Mouse (Mus musculus) megakaryocyte, adult 5-6 weeks (primary cell): ENCODE results near the gene Ubfd1. TPM values are rescaled to one million over a fixed set of nuclear protein-coding genes. Genes with fewer than 3 reads are reported as not detected.

Source experiments
- ATAC-seq: 2 replicates; pipeline ENCODE4 v1.8.0; 2016; ENCODE audit warnings: mild to moderate bottlenecking, inconsistent platforms; ENCODE audit not compliant: poor library complexity, severe bottlenecking
- total RNA-seq, 2 experiments: library from RNA; stranded (forward) in 1 of 2; stranded (reverse) in 1 of 2; fragments of 153-499, 151-499 nt in 1 of 2; fragments of 221-1000, 200-1000 nt in 1 of 2; gene quantifications; 2 replicates each; pipeline versions ENCODE4 v1.2.3 to v1.2.4; 2015 to 2017

The Ubfd1 gene
- total RNA-seq (2015) (14.3 and 16.3 TPM in 2 replicates), total RNA-seq (2017) (14.4 and 15.0 TPM in 2 replicates)

DNA sequence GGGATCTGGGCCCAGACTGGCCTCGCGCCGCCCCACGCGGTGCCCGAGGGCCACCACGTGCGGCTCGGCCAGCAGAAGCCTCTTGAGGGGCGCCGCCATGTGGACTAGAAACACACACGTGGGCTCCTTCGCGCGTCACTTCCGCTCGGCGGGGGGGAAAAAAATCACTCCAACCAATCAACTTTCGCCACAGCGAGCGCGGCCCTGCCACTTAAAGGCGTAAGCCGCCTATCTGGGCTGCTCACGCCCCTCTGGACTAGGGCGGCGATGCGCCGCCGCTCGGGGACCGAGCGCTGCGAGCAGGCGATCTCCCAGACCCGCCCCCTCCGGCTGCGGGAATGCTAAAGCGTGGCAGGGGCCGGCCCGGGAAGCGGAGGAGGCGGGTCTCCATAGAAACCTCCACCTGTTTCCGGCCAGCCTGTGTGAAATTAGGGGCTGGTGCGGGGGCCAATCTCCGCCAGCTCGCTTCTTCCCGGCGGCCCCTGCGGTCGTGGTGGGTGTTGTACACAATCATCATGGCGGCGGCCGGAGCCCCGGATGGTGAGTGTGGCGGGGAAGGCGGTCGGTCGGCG, at the start of gene Ubfd1, which contains the start of gene Ears2:
TSS of gene Ubfd1 (plus strand) at position 231 of the 572 bp plus-strand sequence.
TSS of gene Ears2 (minus strand) at position 319 of the 572 bp plus-strand sequence.
- ATAC-seq, result peak; percentile 90

DNA sequence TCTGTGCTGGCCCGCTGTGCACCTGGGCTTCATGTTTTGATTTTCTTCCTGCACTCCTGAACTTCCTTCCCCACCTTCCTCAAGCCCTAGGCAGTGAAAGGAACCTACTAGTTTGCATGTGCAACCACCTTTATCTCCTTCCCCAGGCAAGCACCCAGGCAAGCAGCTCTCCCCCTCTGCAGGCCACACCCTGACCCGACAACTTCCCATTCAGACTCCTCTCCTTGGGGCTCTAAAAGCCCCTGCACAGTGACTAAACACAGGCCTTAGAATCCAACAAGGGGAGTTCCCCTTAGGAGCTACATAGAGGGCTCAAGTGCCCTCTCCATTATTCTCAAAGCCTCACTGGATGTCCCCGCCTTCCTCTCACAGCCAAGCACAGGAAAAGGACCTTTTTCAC, 48.7 kb upstream of the Ubfd1 start:
- peak; percentile 53 for ATAC-seq

DNA sequence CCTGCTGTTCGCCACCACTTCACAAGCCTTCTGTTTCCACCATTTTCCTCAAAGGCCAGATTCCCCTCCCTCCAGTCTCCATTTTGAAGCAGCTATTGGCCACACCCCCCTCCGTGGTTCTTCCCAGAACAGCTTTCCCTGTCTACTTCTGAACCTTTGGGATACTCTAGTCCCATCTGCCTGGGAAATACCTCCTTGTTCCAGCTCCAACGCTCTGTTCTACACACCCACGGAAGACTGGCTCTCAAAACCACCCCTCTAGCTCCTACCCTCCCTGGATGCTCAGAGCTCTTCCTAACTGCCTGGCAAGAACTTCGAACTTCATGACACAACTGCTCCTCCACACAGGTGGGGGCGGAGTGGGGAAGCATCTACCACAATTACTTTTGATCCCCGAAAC, 48.0 kb upstream of the Ubfd1 start:
- ATAC-seq, result no peak

DNA sequence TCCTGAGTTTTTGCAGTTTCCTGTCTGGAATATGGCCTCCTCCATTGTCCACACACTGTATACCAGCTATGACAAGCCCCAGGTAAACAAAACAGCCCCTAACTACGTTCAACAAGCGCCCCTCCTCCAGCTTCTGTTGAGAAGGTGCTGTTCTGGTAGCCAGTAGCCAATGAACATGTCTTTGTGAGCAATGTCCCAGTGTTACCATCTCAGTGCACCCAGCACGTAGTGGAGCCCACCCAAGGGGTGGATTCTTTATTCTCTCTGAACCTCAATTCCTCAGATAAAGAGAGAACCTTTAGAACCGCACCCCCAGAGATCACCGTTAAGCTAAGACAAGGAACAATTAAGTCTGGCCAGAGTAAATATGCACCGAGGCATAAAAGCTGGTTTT, 46.7 kb upstream of the Ubfd1 start:
- ATAC-seq, result peak; percentile 6

DNA sequence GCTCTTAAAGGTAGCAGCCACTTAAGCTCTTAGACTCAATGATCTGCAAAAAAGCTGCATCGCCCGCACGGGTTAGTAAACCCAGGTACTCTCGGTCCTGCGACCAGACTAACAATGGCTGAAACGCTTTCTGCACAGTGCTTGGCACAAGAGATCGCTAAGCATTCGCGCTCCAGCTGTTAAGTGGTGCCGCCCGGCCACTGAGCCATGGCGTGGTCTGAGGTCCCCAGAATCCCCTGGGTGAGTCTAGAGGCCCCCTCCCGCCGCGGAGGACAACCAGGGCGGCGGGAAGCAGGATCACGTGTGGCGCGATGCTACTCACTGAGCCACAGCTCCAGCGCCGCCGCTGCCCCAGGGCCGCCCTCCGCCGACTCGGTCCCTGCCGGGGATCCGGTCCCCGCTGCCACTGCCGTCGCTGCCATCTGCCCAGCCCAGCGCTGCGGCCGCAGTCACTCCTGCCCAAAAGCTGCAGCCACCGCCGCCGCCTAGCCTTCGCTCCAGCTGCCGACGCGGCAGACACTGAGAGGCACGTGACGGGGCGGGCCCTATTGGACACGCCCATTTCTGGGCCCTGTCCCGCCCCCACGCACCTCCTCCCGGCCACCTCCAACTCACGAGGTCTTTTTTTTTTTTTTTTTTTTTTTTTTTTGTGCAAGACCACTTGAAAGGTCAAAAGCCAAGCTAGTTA, 46.2 kb upstream of the Ubfd1 start, which contains the start of gene Gga2:
TSS of gene Gga2 (minus strand) at position 556 of the 688 bp plus-strand sequence.
- ATAC-seq, result peak; percentile 86

DNA sequence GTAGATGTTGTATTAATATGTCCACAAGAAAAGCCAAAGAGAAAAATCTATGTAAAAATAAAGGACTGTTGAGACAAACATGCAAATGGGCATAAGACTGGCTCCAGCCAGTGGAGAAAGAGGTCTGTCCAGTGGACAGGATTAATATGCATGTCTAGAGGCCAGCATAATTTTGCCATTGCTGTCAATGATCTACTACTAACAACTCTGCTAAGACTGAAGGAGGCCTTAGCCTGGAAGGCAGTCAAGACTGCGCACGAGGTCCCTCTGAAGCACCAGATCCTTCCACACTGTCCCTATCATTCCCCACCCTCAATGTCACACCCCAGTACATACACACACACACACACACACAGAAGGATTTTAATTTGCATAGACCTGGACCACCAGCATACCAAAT, 44.8 kb upstream of the Ubfd1 start:
- no peak for ATAC-seq

DNA sequence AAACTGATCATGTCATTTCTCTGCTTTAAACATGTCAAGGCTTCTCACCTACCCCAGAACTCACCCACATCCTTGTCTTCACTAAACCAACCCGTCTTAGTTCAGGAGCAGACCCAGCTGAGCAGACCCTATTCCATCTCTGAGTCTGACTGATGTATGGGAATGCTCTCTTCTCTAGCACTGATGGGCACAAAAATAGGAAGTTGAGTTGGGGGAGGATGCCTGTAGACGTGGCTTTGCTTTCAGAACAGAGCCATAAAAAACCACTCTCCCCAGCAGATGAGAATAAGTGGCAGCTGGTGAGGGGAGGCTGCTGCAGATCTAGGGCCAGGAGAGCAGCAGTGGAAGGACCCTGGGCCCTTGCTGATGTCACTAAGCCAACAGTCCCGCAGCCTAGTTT, 33.6 kb upstream of the Ubfd1 start:
- peak; percentile 39; the same call in 1 of the 2 replicates for ATAC-seq

DNA sequence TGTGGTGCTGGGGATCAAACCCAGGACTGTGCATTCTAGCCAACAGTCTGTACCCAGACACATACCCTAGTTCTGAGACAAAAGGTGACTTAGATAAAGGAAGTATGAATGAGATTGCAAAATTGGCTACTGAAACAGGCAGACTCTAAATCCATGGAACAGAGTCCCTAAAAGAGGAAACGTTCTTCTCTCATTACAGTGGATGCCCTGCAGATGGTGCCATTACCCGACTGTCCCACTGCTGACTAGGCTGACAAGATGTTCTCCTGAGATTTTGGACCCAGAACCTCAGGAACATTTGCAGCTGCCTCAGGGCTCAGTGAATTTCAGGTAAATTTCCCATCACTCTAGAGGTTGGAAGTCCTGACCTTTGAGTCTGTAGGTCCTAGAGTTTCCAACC, 32.6 kb upstream of the Ubfd1 start:
- ATAC-seq, result peak; percentile 95

DNA sequence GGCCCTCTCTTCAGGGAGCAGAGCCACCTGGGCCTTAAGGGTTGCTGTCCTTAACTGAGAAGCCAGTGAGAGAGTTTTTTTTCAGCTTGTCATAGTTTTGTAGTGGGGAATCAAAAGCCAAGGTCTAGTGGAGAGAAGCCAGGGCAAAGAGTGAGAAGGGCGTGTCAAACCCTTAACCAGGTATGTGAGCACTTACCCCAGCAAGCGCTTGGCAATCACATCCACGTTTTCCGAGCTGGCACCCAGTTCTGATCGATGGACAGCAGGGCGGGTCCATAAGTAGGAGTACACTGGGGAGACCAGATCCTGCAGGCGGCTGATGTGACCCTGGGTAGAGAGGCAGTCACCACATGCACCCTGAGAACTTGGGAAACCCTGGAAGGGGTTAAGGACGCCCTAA, 22.9 kb upstream of the Ubfd1 start:
- ATAC-seq, result no peak

DNA sequence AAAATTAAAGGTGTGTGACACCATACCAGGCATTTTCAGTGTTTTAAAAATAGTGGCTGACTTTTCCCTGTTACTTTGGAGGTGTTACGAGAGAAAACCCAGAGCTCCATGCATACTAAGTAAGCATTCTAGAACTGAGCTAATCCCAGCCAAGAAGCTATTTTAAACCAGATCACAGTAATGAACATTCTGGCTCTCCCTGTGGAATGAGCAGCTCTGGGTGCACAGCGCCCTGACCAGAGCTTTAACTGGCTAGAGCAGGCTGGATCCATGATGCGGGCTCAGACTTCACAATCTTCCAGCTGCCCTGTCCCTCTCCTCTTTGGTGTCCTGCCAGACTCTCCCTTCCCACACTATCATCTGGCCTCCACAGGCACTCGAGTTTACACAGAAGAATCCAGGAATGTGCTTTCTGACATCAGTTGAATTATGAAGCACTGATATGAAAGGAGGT, 21.8 kb upstream of the Ubfd1 start:
- no peak for ATAC-seq

DNA sequence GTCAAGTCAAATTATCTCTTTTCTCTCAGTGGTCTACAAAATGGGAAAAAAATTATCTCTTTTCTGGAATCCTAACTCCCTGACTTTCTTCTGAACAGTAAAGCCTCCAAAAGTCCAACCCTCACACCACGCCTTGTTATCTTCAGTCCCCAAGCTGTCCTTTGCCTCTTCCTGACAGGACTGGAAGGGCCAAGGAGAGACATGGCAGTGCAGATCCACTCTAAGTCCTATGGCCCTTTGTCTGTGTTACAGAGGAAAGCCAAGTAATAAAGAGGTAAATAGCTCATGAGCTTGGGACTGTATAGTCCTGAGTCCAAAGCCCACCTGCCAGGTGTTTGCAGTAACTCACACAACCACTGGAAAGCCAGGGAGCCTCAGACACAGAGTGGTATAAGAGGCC, 21.3 kb upstream of the Ubfd1 start:
- ATAC-seq, result no peak

DNA sequence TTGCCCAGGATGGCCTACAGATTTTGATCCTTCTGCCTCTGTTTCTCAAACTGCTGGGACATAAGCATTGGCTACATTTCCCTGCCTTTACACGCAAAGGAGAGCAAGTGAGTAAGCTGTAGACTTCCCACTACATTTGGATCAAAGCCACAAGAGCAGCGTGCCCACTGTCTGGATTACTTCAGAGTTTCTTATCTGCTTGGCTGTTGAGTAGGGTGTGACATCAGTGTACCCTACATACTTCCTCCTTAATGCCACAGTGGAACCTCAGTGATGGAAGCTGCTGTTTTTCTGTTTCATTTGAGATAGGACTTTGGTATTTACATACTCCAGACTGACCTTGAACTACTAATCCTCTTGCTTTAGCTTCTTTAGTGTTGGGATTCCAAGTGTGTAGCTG, 20.2 kb upstream of the Ubfd1 start:
- ATAC-seq, result peak; percentile 96

DNA sequence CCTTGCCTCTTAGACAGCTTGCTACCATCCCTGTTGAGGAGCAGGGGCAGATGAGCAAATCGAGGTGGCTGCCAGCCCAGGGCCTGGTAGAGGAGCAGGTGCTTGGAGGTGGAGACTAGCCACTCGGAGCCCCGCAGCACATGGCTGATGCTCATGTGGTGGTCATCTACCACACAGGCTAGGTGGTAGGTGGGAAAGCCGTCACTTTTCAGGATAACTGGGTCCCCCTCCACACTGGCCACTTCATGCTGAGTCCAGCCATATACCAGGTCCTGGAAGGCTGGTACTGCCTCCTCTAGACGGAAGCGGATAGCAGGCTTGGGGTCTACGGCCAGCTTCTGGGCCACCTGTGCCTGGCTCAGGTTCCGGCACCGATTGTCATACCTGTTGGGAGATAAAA, 18.8 kb upstream of the Ubfd1 start:
- no peak for ATAC-seq

DNA sequence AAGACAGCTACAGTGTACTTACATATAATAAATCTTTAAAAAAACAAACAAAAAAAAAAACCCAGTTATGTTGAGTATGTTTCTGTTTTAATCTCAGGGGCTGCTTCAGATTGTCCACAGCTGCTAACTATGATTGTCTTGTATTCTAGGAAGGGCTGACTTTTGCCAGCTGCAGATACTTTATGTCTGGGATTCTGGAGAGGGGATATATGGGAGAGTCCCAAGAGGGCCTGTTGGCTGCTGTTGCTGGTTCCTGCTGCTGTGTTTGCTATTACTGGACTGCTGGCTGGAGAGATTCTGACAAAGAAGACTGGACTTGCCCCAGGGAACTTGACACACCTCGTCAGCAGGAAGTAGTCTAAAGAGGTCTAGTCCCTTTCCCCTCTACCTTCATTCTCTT, 16.1 kb upstream of the Ubfd1 start:
- ATAC-seq, result no peak

DNA sequence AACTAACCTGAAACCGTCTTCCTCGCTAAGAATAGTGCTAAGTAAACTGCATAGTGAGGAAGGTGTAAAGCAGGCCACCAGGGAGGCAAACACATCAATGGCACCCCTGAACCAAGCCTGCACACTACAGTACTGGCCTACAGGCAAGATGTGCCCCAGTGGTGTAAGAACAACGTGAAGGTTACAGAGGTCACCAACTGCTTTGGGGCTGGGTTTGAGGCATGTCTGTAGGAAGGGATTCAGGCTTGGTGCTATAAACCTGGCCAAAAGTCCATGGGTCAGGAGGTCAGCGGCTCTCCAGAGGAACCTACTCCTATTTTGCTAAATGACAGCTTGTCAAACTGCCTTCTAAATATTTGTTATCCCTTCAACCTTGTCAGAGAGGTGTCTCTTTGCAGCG, 10.3 kb upstream of the Ubfd1 start:
- no peak for ATAC-seq

DNA sequence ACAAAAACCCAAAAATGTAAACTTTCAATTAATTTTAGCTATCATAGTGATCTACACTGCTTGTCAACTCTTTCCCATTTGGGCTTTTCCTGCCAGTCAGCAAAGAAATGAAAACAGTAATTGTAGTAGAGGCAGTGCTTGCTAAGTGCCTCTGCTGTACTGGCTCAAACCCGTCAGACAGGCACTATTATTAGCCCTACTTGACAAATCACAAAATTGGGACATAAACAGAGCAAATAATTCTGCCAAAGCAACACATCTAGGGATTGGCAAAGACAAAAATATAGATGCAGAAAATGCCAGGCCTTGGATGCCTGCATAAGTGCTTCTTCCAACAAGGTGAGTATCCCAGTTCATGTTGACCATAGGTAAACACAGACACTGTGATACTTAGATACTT, 1.3 kb upstream of the Ubfd1 start:
- no peak for ATAC-seq

DNA sequence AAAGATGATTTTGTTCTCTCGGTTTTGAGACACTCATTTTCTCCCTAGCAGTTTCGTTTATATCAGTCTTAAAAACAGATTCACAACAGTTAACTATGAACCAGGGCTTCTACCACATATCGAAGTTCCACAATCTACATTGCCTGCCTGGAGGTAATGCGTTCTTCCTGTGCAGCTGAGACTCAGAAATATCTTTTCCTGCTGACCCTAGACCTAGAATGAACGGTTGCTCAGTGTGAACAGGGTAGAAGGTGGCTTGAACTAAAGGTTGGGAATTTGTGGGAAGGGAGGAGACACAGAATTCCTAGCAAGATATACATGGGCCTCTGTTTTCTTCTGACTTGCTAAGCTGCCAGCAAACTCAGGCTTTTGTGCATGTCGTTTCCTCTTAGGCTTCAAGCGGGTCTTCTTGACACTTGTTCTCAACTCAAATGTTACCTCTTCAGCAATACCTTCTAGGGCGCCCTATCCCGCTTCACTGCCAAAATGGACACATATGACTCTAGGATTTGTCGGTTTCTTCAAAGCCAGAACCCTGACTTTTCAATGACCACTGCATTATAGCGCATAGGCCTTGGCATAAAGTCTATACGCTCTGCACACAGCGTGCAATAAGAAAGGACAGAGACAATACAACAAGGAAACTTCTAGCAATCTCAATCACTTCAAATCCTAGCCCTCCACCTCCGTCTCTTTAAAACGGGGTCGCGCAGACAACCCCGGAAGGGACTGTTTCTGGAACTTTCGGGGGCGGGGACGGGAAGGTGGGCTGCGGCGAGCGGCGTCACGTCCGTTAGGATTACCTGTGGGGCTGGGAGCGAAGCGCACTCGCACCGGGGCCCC, 652 bp upstream of the Ubfd1 start:
- no peak for ATAC-seq

DNA sequence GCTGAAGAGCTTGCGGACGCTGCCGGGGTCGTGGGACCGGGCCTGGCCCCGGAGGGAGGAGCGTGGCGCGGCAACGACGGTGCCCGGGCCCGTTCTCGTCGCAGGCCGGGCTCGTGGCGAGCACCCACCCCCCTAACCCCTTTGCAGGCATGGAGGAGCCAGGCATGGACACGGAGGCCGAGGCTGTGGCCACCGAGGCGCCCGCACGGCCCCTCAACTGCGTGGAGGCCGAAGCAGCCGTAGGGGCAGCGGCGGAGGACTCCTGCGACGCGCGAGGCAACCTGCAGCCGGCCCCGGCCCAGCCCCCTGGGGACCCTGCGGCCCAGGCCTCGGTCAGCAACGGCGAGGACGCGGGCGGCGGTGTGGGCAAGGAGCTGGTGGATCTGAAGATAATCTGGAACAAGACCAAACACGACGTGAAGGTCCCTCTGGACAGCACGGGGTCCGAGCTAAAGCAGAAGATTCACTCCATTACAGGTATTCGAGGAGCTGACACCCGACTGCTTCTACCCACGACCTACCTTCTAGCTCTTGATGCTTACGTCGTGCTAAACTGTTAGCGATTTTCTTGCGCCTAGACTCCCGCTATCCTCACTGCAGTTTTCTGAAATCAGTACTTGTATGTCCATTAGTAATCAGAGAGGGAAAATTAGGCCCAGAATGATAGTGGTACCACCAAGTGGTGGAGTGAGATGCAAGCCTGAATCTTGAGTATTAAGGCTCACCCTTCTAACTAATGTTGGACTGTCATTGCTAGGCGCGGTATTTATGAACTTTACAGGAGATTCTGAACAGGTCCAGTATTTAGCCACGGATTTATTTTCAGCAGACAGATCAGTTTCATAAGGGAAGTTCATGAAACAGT, 774 bp downstream of the Ubfd1 start:
- ATAC-seq, result no peak

DNA sequence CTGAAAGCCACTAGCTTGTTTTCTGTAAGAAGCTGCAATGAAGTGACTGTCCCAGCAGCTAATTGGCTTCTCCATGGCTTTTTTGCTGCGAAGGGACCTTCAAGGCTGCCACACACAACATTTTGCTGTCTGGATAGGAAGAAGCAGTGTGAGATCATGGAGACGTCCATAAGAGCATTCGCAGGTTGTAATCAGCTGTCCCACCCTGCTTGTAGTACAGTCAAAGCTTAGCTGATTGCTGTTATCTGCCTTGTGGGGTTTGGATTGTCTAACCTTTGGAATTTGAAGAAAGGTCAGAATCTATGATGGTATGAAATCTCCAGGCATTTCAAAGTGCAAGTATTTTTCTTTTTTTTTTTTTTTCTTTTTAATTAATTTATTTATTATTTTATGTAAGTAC, 7.4 kb downstream of the Ubfd1 start:
- no peak for ATAC-seq

DNA sequence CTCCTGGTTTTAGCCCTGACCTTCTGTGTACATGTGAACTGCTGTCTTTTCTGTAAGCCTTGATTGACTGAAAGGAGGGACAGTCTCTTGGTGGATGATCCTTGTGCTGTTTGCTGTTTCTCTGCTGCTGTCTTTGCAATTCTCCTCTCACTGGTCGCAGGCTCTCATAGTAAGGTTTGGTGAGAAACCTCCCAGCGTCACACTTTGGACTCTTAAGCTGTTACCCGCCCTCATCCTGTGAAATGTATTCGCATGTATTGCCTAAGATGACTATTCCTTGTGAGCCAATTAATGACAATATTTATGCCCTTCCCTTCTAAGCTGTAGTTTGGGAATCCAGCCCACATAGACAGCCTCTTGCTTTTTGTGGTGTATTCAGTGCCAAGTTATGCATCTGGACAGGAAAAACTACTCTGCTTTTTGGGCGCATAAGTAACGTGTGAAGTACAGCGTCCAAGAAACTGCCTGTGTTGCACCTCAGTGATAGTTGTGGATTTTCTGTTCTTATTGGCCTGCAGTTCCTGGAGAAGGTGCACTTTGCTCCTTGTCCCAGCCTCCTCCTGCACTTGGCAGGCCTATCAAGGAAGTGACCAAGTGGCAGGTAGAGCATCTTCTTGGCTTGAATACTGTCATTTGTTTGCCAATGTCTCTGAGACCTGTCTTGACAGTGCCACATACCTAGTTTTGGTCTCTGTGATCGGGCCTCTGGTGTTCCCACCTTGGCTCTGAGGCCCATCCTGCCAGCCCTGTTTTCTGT, 13.0 kb downstream of the Ubfd1 start:
- ATAC-seq, result no peak
